Mouse (Mus musculus) lung, postnatal 0 days (tissue): ENCODE data around the gene Opa1. TPM values are rescaled to one million over a fixed set of nuclear protein-coding genes. Genes with fewer than 3 reads are reported as not detected.

Experiments used
- ATAC-seq: fragments of 200-750 bp; cut with Nextera tagmentation; 2 replicates; pipeline ENCODE4 v1.8.0; 2017; ENCODE audit warnings: moderate library complexity
- DNase-seq: peaks from one replicate; pipeline ENCODE4 v3.0.0-alpha.2; 2016; ENCODE audit warnings: low spot score
- H3K27ac ChIP-seq: fragments of 300-500 bp; sonication (generic); 2 replicates; pipeline ENCODE4 v1.5.1; 2014; ENCODE audit warnings: antibody characterized with exemption, mild to moderate bottlenecking, low read length, mixed read lengths
- H3K27me3 ChIP-seq: fragments of 300-500 bp; sonication (generic); replicated peaks from 2 replicates; pipeline ENCODE4 v1.6.1; 2014; ENCODE audit warnings: low read length, mixed read lengths; ENCODE audit not compliant: insufficient read depth
- H3K36me3 ChIP-seq: fragments of 300-500 bp; sonication (generic); 2 replicates; pipeline ENCODE4 v1.6.1; 2014; ENCODE audit warnings: low read length, mixed read lengths; ENCODE audit not compliant: insufficient read depth
- H3K4me1 ChIP-seq: fragments of 300-500 bp; sonication (generic); 2 replicates; pipeline ENCODE4 v1.6.1; 2014; ENCODE audit warnings: antibody characterized with exemption, low read depth, low read length, mixed read lengths; ENCODE audit not compliant: insufficient read depth
- H3K4me2 ChIP-seq: fragments of 300-500 bp; sonication (generic); replicated peaks from 2 replicates; pipeline ENCODE4 v1.6.1; 2014; ENCODE audit warnings: low read depth, mild to moderate bottlenecking, low read length, moderate library complexity, mixed read lengths
- H3K4me3 ChIP-seq: fragments of 300-500 bp; sonication (generic); 2 replicates; pipeline ENCODE4 v1.5.1; 2014; ENCODE audit warnings: low read depth, low read length
- H3K9ac ChIP-seq: fragments of 300-500 bp; sonication (generic); replicated peaks from 2 replicates; pipeline ENCODE4 v1.6.1; 2014; ENCODE audit warnings: low read depth, mild to moderate bottlenecking
- H3K9me3 ChIP-seq: fragments of 300-500 bp; sonication (generic); 2 replicates; pipeline ENCODE4 v1.6.1; 2016; ENCODE audit warnings: low read length, mixed read lengths
- CTCF ChIP-seq: IDR thresholded peaks from 2 replicates; pipeline ENCODE4 v1.5.1; 2016; ENCODE audit warnings: antibody characterized with exemption, mild to moderate bottlenecking
- EP300 ChIP-seq: IDR thresholded peaks from 2 replicates; pipeline ENCODE4 v1.6.1; 2016; ENCODE audit warnings: antibody characterized with exemption, mild to moderate bottlenecking, control low read depth
- WGBS: fragments of 180-500 bp; shearing (Covaris S2); extraction: QIAGEN DNeasy Blood & Tissue Kit; methylation state at CpG from one replicate; pipeline ENCODE4 v1.1.7; 2014; 5-methylcytosine and 5-hydroxymethylcytosine counted together
- polyA plus RNA-seq: library from polyadenylated mRNA; unstranded; fragments of >200 nt; fragmentation: Nextera tagmentation; extraction: Ambion mirVana; gene quantifications from 2 replicates; pipeline ENCODE4 v1.2.1, GENCODE M21; 2015

The Opa1 gene
- polyA plus RNA-seq, 1 experiment from 2014 or later, result 13.1 TPM

DNA sequence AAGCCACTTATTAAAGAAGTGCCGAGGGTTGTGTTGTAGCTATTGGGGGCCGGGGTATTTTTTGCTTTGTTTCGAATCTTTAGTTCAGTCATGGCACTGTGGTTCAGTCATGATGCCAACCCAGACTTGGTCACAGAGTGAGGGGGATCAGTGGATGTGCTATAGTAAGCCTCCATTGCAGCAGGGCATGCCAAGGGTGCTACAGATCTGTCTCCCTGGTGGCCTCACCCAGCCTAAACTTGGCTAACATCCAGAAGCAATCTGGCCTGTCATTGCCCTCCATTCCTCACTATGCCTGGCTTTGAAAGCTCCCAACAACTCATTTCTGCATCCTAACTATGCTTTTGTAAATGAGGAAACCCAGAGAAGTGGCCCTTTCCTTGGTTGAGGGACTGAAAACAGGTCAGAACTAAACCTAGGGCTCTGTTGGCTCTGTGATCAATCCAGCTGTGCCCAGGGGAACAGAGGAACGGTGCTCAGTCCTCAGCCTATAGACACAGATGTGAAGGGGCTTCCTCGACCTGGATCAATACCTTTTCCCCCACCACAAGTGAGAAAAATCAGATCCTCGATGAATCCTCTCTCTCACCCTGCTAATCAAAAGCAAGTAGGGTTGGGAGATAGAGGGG is 114.8 kb downstream of the Opa1 start:
- DNase-seq, result no peak
- 51% methylated on average over 6 of the region's 6 CpGs for WGBS
- peaks cover 11% of the 10 kb centered on the region; the same call in 1 of the 2 replicates for H3K4me1 ChIP-seq
- no peak overlapping the region for H3K27ac ChIP-seq
- no peak for TF ChIP-seq CTCF
- TF ChIP-seq EP300, result no peak
- H3K36me3 ChIP-seq, result no peaks in the 10 kb centered on the region
- no peak overlapping the region for H3K4me2 ChIP-seq
- no peaks in the 10 kb centered on the region for H3K27me3 ChIP-seq
- H3K9ac ChIP-seq, result no peak overlapping the region
- H3K9me3 ChIP-seq, result 0 out of 2 replicates have a peak, but pooled peaks cover 4% of the 10 kb centered on the region
- no peak for ATAC-seq
- H3K4me3 ChIP-seq, result no peak overlapping the region

DNA sequence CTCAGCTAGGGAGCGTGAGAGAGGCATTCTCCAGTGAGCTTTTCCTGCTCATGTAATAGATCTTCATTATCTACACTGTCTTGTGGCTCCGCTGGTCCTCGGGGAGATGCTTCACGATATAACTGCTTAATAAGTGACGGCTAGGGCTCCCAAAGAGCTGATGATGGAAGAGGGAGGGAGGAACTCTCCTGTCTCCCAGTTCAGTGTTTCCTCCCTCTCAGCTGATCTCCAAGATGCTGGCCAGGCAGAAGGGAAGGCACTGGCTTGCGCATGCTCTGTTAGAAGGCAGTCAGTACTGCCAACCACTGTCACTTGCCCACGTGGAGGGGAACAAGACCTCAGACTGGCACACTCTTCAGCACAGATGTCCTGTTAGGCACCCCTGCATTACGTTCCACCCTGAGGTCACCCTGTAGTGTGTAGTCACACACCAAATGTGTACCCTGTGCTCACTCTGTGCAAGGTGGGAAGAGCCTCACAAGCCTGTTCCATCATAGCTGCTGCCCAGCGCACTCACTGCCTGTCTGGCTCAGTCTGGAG is 115.4 kb downstream of the Opa1 start:
- WGBS, result 69% methylated on average over 9 of the region's 9 CpGs
- 0 out of 2 replicates have a peak, but pooled peaks cover 5% of the 10 kb centered on the region for H3K9me3 ChIP-seq
- peaks cover 11% of the 10 kb centered on the region; the same call in 1 of the 2 replicates for H3K4me1 ChIP-seq
- H3K4me3 ChIP-seq, result no peak overlapping the region
- H3K9ac ChIP-seq, result no peak overlapping the region
- no peak overlapping the region for H3K27ac ChIP-seq
- H3K36me3 ChIP-seq, result no peaks in the 10 kb centered on the region
- DNase-seq (no peak), ATAC-seq (no peak)
- H3K27me3 ChIP-seq, result no peaks in the 10 kb centered on the region
- no peak for TF ChIP-seq CTCF
- H3K4me2 ChIP-seq, result no peak overlapping the region

Other genes with a start within 250 kb of the Opa1 start
- 0.07 and 0.10 TPM in 2 replicates for gene Atp13a5, start 200.6 kb upstream of the Opa1 start, polyA plus RNA-seq
- gene Atp13a4, start 34.5 kb upstream of the Opa1 start, polyA plus RNA-seq, result 2.0 and 2.4 TPM in 2 replicates